Mouse (Mus musculus): ENCODE measurements around the gene Clptm1.

Gene Clptm1

GRCm38 (mm10) chr7:19664455-19664954 is 328 bp downstream of the Clptm1 start:
- DNase-seq (ENCODE audit: low spot score): no peak

DNA sequence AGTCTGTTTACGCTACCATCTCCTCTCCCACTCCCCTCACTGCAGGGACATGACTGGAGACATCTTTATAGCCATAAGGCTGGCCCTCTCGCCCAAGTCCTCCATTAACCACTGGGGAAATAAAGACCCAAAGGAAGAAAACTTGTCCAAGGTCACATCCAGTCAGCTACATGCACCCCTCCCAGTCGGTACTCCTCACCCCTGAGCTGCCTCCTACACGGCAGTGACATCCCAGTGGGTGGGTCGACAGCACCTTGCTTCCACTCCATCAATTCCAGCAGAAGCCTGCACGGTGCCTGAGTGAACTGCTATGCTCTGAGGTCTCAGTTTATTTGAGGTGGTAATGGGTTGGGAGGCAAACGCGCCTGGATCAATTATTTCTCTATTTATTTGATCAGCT is 893 bp downstream of the Clptm1 start:
- no peak for DNase-seq (ENCODE audit: low spot score)

- no peak for DNase-seq (ENCODE audit: low spot score)
These were observed 12.2 kb downstream of the Clptm1 start for GRCm38 (mm10) chr7:19652614-19653013.

GRCm38 (mm10) chr7:19651063-19651786 is 13.6 kb downstream of the Clptm1 start:
- DNase-seq (ENCODE audit: low spot score): no peak

DNA sequence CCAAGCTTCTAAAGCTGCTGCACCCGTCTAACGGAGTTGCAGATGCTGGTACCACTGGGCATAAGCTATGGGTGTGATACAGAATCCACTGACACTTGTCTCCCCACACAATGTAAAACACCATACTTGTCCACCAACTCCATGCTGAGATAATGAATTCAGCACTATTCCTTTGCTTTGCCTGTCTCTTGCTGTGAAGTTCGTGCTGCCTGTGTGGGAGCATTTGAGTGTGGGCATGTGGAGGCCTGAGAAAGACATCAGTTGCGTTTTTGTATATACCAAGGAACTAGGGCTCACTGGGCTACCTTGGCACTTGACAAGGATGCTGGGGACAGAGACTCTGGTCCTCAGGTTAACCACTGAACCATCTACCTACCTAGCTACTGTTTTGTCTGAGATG is 23.6 kb downstream of the Clptm1 start:
- no peak for DNase-seq (ENCODE audit: low spot score)

DNA sequence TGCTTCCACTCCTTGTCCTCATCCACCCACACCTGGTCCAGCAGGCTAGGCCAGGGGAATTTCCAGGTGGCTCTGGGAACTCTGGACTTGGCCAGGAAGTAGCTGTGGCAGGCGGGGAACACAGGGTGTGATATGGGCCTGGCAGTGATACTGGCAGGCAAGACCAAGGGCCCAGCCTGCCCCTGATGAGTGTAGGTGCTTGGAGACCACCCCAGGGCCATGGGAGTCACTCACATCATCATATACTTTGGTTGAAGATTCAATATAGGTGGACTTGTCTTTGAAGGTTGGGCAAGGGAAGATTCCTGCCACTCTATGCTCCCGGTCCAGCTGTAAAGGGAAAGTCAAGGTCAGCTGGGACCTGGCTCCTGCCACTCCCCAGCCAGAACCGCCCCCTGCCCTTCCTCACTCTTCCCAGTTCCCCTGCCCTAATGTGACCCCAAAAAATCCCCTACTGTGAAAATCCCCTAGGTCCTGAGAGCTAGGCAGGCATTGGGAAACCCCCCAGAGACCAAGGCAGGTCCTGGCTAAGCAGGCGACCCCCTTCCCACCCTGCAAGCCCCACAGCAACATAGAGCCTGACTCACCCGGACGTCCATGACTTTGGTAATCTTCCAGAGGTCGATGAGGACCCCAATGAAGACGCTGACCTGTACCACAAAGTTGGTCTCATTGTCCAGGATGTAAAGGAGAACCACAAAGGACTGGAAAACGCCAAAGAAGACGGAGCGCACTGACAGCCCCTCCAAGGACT is 29.6 kb downstream of the Clptm1 start:
- DNase-seq (ENCODE audit: low spot score): no peak

GRCm38 (mm10) chr7:19634591-19634990 is 30.2 kb downstream of the Clptm1 start:
- DNase-seq (ENCODE audit: low spot score): no peak

- no peak for DNase-seq (ENCODE audit: low spot score)
These were observed 31.0 kb downstream of the Clptm1 start for GRCm38 (mm10) chr7:19633855-19634254.

- no peak for DNase-seq (ENCODE audit: low spot score)
These were observed 31.6 kb downstream of the Clptm1 start for GRCm38 (mm10) chr7:19633197-19633596.

- DNase-seq (ENCODE audit: low spot score): no peak
These were observed 32.1 kb downstream of the Clptm1 start for GRCm38 (mm10) chr7:19632720-19633119.

DNA sequence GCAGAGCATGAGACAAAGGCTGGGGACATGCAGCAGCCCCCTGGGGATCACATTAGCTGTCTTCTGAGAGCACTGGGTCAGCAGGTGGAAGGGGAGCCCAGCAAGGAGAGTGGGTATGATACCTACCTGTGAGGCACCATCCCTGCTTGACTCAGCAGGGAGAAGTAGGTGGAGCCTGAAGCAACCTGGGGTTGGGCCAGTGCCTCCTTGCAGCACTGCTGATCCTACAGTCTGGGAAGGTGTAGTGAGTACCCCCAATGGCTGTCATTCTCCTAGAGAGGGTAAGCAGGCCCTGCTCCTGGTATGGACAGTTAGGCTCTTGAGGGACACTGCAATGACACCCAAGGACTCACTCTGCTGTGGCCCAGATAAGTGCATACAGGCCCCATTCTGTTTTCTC is 32.6 kb downstream of the Clptm1 start:
- DNase-seq (ENCODE audit: low spot score): no peak

DNA sequence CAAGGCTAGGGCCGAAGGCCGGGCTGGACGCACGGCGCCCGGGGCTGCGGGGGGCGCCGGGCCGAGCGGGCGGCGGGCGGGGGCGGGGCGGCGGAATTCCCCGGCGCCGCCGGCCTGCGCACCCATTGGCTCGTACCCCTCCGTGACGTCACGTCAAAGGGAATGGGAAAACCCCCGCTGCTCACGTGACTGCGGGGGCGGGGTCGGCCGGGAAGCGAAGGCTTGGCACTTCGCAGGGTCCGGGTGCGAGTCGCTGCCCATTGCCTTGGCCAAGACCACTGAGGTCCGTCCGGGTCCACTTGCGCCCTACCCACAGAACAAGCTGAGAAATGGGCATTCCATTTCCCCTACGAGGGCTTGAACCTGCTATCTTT is 35.5 kb downstream of the Clptm1 start, which contains the start of gene Relb:
TSS of gene Relb (minus strand) at position 78 of the 374 bp plus-strand sequence.
- DNase-seq (ENCODE audit: low spot score): peak; percentile 88

- peak; percentile 95 for DNase-seq (ENCODE audit: low spot score)
These were observed 36.1 kb downstream of the Clptm1 start for GRCm38 (mm10) chr7:19628536-19629360.

- DNase-seq (ENCODE audit: low spot score): no peak
These were observed 36.7 kb downstream of the Clptm1 start for GRCm38 (mm10) chr7:19628192-19628535.

DNA sequence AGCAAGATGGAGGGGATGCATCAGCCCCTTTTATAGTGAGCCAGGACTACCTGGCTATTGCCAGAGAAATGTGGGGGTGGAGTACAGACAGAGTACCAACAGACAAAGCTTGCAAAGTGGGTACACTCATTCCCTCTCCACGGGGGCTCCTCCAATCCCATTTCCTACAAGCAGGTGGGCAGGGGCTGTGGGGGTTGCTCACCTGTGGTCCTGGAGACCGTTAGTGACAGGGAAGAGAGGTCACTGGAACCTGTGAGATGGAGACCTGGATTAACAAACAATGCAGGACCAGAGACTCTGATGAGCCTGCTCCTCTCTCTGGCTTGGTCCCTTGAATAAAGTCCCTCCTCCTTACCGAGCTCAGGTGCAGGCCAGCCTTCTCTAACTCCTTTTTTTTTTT is 37.1 kb downstream of the Clptm1 start:
- no peak for DNase-seq (ENCODE audit: low spot score)

- DNase-seq (ENCODE audit: low spot score): no peak
These were observed 41.4 kb downstream of the Clptm1 start for GRCm38 (mm10) chr7:19623433-19623832.

GRCm38 (mm10) chr7:19622241-19622640 is 42.6 kb downstream of the Clptm1 start:
- no peak for DNase-seq (ENCODE audit: low spot score)

DNA sequence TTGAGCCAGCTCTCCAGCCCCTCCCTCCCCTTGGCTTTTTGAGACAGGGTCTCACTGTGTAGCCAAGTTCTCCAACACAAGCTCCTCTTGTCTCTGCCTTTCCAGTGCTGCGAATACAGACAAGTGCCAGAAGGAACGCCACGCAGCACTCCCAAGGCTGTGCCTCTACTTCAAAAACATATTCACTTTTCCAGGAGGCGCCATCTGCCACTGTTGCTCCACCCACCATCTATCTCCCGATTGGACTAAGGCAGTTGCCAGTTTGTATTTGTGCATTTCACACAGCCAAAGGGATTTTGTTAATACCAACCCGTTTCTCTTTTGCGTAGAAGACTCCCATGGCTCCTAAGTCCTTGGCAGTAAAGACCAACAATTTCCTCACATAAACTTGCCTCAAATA is 44.0 kb downstream of the Clptm1 start:
- DNase-seq (ENCODE audit: low spot score): no peak

GRCm38 (mm10) chr7:19619004-19619801 is 45.6 kb downstream of the Clptm1 start:
- DNase-seq (ENCODE audit: low spot score): peak; percentile 93

DNA sequence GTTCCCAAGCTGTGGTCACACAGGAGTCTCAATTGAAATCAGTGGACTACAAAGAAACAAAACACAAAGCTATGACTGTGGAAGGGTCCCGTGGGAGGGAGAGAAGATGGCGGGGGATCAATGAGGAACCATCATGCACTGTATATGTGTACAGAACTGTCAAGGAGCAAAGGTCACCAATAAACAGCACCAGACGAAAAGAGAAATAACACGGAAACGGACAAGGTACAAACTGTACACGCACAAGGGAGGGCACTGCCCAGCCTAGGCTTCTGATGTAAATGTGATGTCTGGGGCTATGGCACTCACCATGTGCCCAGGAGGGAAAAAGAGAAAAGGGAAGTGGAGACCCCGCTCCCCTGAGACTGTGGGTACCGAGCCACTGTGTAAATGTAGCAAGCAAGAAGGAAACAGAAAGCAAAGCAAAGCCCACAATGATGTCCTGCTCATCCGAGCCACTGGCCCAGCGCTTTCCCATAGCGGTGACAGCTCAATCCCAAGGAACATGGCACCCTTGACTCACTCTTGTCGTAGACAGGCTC is 49.7 kb downstream of the Clptm1 start:
- DNase-seq (ENCODE audit: low spot score): no peak

DNA sequence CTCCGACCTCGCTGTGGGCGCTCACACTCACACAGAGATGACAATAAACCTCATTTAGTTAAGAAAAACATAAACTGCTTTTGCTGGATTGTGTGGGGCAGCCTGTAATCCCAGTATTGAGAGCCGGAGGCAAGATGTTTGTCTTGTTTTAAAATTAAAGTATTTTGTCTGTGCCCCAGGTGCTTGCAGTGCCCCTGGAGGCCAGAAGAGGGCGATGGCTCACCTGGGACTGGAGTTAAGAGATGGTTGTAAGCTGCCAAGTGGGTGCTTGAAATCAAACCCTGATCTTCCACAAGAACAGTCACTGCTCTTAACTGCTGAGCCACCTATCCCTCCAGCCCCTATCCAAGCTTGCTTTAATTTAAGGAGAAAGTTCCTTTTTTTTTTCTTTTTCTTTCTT is 53.9 kb downstream of the Clptm1 start:
- no peak for DNase-seq (ENCODE audit: low spot score)
